Comparison of ENCODE assay signal across 9 mouse cellular contexts in the genomic region with DNA sequence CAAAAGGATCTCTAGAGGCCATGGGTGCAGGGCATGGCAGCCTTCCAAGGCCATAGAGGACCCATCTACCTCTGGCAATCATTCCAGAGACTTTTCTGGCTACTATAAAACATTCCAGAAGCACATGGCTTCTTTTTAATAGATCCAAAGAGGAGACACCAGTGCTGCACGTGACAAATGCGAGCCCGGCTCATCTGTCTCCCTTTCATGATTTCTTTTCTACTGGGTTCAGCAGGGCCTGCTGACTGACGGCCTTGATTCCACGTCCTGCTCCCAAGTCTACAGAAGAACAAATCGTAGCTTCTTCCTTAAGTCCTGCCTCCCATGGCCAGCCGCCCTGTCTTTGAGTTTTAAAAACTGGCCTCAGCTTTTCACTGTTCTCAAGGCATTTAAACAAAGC. TPM values are rescaled to one million over a fixed set of nuclear protein-coding genes. Genes with fewer than 3 reads are reported as not detected.
DNase-seq lines count a peak whose midpoint lies in the region; ATAC-seq lines count a peak whose summit lies in the region.
"Had no signal": no experiment of that assay in that cellular context is flagged by ENCODE, and none has a peak within 500 bp of the region (broad histone marks: within the 10 kb centered on the region; RNA-seq: fewer than 3 reads in every experiment).

No protein-coding gene starts in this region.

- ATAC-seq in kidney, embryonic 14.5 days (ENCODE audit: low FRiP score, low TSS enrichment): no peak
- no peak for ATAC-seq in midbrain, embryonic 13.5 days
- no peak for ATAC-seq in erythroblast, adult 5-6 weeks (replicated peaks; ENCODE audit: low FRiP score, poor library complexity, severe bottlenecking)

- H3K4me1 ChIP-seq in kidney, embryonic 14.5 days (ENCODE audit: control insufficient read depth, insufficient read depth, low read length): peaks cover 9% of the 10 kb centered on the region
- H3K4me1 ChIP-seq in embryonic facial prominence, embryonic 10.5 days: peaks cover 28% of the 10 kb centered on the region
- H3K4me1 ChIP-seq in midbrain, embryonic 13.5 days (replicated peaks): peaks cover 29% of the 10 kb centered on the region

- WGBS in kidney, embryonic 14.5 days: 84% methylated on average over 7 of the region's 7 CpGs
- 80% methylated on average over 7 of the region's 7 CpGs for WGBS in embryonic facial prominence, embryonic 10.5 days
- 70% methylated on average over 7 of the region's 7 CpGs for WGBS in midbrain, embryonic 13.5 days

- peak; percentile 65 to 84 for DNase-seq in adrenal gland, adult (ENCODE audit: inconsistent age in 2 of 2, low spot score in 1 of 2)
- no peak for DNase-seq in adrenal gland, postnatal 4 days (ENCODE audit: low spot score in 2 of 2)
- no peak for DNase-seq in kidney, adult 11 months
- no peak for DNase-seq in embryonic facial prominence, embryonic 10.5 days (ENCODE audit: low spot score)
- DNase-seq in retina, postnatal 1 day: no peak
- DNase-seq: gastrocnemius, postnatal 10 days had no signal

- H3K27me3 ChIP-seq in kidney, embryonic 14.5 days (ENCODE audit: control insufficient read depth, insufficient read depth, low read length): no peaks in the 10 kb centered on the region
- H3K27me3 ChIP-seq in embryonic facial prominence, embryonic 10.5 days (replicated peaks; ENCODE audit: low read depth, poor library complexity, severe bottlenecking): no peaks in the 10 kb centered on the region
- no peaks in the 10 kb centered on the region for H3K27me3 ChIP-seq in midbrain, embryonic 13.5 days

- no peaks in the 10 kb centered on the region for H3K9me3 ChIP-seq in kidney, embryonic 14.5 days (ENCODE audit: control insufficient read depth, low read length)
- no peaks in the 10 kb centered on the region for H3K9me3 ChIP-seq in embryonic facial prominence, embryonic 10.5 days
- no peaks in the 10 kb centered on the region for H3K9me3 ChIP-seq in midbrain, embryonic 13.5 days

- no peak overlapping the region for H3K4me3 ChIP-seq in kidney, embryonic 14.5 days (ENCODE audit: low read length)
- H3K4me3 ChIP-seq in embryonic facial prominence, embryonic 10.5 days: no peak overlapping the region
- H3K4me3 ChIP-seq in midbrain, embryonic 13.5 days (replicated peaks): no peak overlapping the region

- no peaks in the 10 kb centered on the region for H3K36me3 ChIP-seq in kidney, embryonic 14.5 days (ENCODE audit: control insufficient read depth, insufficient read depth, low read length)
- H3K36me3 ChIP-seq in embryonic facial prominence, embryonic 10.5 days (replicated peaks): no peaks in the 10 kb centered on the region
- H3K36me3 ChIP-seq in midbrain, embryonic 13.5 days: no peaks in the 10 kb centered on the region

- no peak overlapping the region for H3K9ac ChIP-seq in kidney, embryonic 14.5 days (ENCODE audit: low read depth, low read length)
- no peak overlapping the region for H3K9ac ChIP-seq in midbrain, embryonic 13.5 days (replicated peaks)

- no peak overlapping the region for H3K4me2 ChIP-seq in kidney, embryonic 14.5 days (replicated peaks; ENCODE audit: low read depth, low read length)
- H3K4me2 ChIP-seq in midbrain, embryonic 13.5 days (replicated peaks): no peak overlapping the region

- peak overlapping the region; percentile 99 for H3K27ac ChIP-seq in kidney, embryonic 14.5 days (ENCODE audit: low read depth, low read length)
- peak overlapping the region; percentile 100 for H3K27ac ChIP-seq in embryonic facial prominence, embryonic 10.5 days (replicated peaks)
- H3K27ac ChIP-seq in midbrain, embryonic 13.5 days: peak overlapping the region; percentile 100; the same call in 1 of the 2 replicates

RNA-seq across cellular contexts. Expression of a gene that starts 1.7 kb away (rescaled TPM):
- 1 to 10 TPM; 9.0 to 9.3 TPM for total RNA-seq in adrenal gland, postnatal 4 days (2021)
- 5.1 and 7.7 TPM in 2 replicates for polyA plus RNA-seq in kidney, embryonic 14.5 days (2014; fragmentation: Nextera tagmentation; extraction: Ambion mirVana)
- 8.1 and 8.3 TPM in 2 replicates for polyA plus RNA-seq in embryonic facial prominence, embryonic 10.5 days (2016; fragmentation: Nextera tagmentation; extraction: Ambion mirVana)
- polyA plus RNA-seq in midbrain, embryonic 13.5 days (2015; fragmentation: Nextera tagmentation; extraction: Ambion mirVana): 9.1 and 9.5 TPM in 2 replicates
- 4.2 and 9.2 TPM in 2 replicates for total RNA-seq in erythroblast, adult 5-6 weeks (2015; ENCODE audit: low replicate concordance)
- total RNA-seq in erythroblast, adult 5-6 weeks (2017; ENCODE audit: low replicate concordance): 7.1 and 17.3 TPM in 2 replicates

Comparison
In these comparisons a context has a peak if more than half of its experiments do, and no peak if none do; other contexts are left out.
1. DNase-seq: peak in adrenal gland, adult (2 of 2); none in adrenal gland, postnatal 4 days (0 of 2), kidney, adult 11 months (single experiment), embryonic facial prominence, embryonic 10.5 days (single experiment) and retina, postnatal 1 day (single experiment).
2. Peak in every context shown above with its lines, with median percentiles within 50 percentile points of each other: H3K27ac ChIP-seq.